Mouse (Mus musculus) right cerebral cortex, postnatal 4 days (tissue): ENCODE measurements around the gene Ankrd26.

Source experiments
- DNase-seq: peaks from one replicate; pipeline ENCODE4 v3.0.0-alpha.2; 2022

Gene Ankrd26

GRCm38 (mm10) chr6:118478957-118479708, 82.9 kb downstream of the Ankrd26 start, which contains the start of gene Zfp9:
Gene Zfp9 (minus strand): TSS chr6:118479320.
- DNase-seq = peak; percentile 77

GRCm38 (mm10) chr6:118477875-118478785, 83.9 kb downstream of the Ankrd26 start:
- no peak for DNase-seq

GRCm38 (mm10) chr6:118462069-118462705, 99.8 kb downstream of the Ankrd26 start:
- no peak for DNase-seq

- no peak for DNase-seq
These were observed 104.3 kb downstream of the Ankrd26 start for GRCm38 (mm10) chr6:118457726-118458125.

- peak; percentile 93 for DNase-seq
These were observed 106.9 kb downstream of the Ankrd26 start, which contains the start of gene Zfp248 for GRCm38 (mm10) chr6:118455042-118455631. Gene Zfp248 (minus strand): TSS chr6:118455528.

- no peak for DNase-seq
These were observed 107.6 kb downstream of the Ankrd26 start for GRCm38 (mm10) chr6:118454452-118454851.
